Mouse (Mus musculus) liver, embryonic 16.5 days (tissue): ENCODE results near the gene Gm10577. TPM values are rescaled to one million over a fixed set of nuclear protein-coding genes. Genes with fewer than 3 reads are reported as not detected.

ENCODE experiments used
- ATAC-seq: fragments of 200-750 bp; cut with Nextera tagmentation; 2 replicates; pipeline ENCODE4 v1.8.0; 2017; ENCODE audit warnings: low read depth, mild to moderate bottlenecking, moderate number of reproducible peaks, moderate library complexity
- H3K27ac ChIP-seq: fragments of 300-500 bp; sonication (generic); 2 replicates; pipeline ENCODE4 v1.5.1; 2014; ENCODE audit warnings: mild to moderate bottlenecking, low read length
- H3K27me3 ChIP-seq: fragments of 300-500 bp; sonication (generic); 2 replicates; pipeline ENCODE4 v1.6.1; 2014; ENCODE audit warnings: low read depth, low read length, mixed read lengths; ENCODE audit not compliant: control insufficient read depth, insufficient read depth
- H3K36me3 ChIP-seq: fragments of 300-500 bp; sonication (generic); 2 replicates; pipeline ENCODE4 v1.6.1; 2014; ENCODE audit warnings: mild to moderate bottlenecking; ENCODE audit not compliant: control insufficient read depth, insufficient read depth
- H3K4me1 ChIP-seq: fragments of 300-500 bp; sonication (generic); 2 replicates; pipeline ENCODE4 v1.6.1; 2014; ENCODE audit warnings: low read depth, low read length, mixed read lengths; ENCODE audit not compliant: control insufficient read depth
- H3K4me2 ChIP-seq: fragments of 300-500 bp; sonication (generic); 2 replicates; pipeline ENCODE4 v1.6.1; 2014; ENCODE audit warnings: low read depth, low read length, mixed read lengths
- H3K4me3 ChIP-seq: fragments of 300-500 bp; sonication (generic); 2 replicates; pipeline ENCODE4 v1.5.1; 2014; ENCODE audit warnings: low read depth, mild to moderate bottlenecking, low read length
- H3K9ac ChIP-seq: fragments of 300-500 bp; sonication (generic); 2 replicates; pipeline ENCODE4 v1.6.1; 2014; ENCODE audit warnings: low read depth, low read length
- H3K9me3 ChIP-seq: fragments of 300-500 bp; sonication (generic); replicated peaks from 2 replicates; pipeline ENCODE4 v1.6.1; 2016; ENCODE audit warnings: low read length; ENCODE audit not compliant: control insufficient read depth
- WGBS: fragments of 180-500 bp; shearing (Covaris S2); extraction: QIAGEN DNeasy Blood & Tissue Kit; methylation state at CpG from one replicate; pipeline ENCODE4 v1.1.7; 2014; ENCODE audit not compliant: insufficient replicate concordance; 5-methylcytosine and 5-hydroxymethylcytosine counted together
- polyA plus RNA-seq: library from polyadenylated mRNA; unstranded; fragments of >200 nt; fragmentation: Nextera tagmentation; extraction: Ambion mirVana; gene quantifications from 2 replicates; pipeline ENCODE4 v1.2.1, GENCODE M21; 2015

Gm10577 gene
- polyA plus RNA-seq, 1 experiment from 2014 or later, result not detected

- no peak for ATAC-seq
- H3K4me3 ChIP-seq, result no peak overlapping the region
- H3K36me3 ChIP-seq, result no peaks in the 10 kb centered on the region
- H3K4me2 ChIP-seq, result no peak overlapping the region
- 77% methylated on average over 8 of the region's 8 CpGs for WGBS
- peaks cover 15% of the 10 kb centered on the region for H3K4me1 ChIP-seq
- H3K27me3 ChIP-seq, result no peaks in the 10 kb centered on the region
- no peak overlapping the region for H3K9ac ChIP-seq
- H3K9me3 ChIP-seq, result no peaks in the 10 kb centered on the region
- H3K27ac ChIP-seq, result no peak overlapping the region
These were observed 32.2 kb downstream of the Gm10577 start for GRCm38 (mm10) chr4:100988231-100988799.

GRCm38 (mm10) chr4:100987187-100987586 is 33.3 kb downstream of the Gm10577 start:
- Histone ChIP-seq H3K9ac (no peak overlapping the region), H3K4me3 (no peak overlapping the region), H3K4me2 (no peak overlapping the region), H3K4me1 (peaks cover 4% of the 10 kb centered on the region), H3K27ac (no peak overlapping the region), H3K27me3 (no peaks in the 10 kb centered on the region), H3K36me3 (no peaks in the 10 kb centered on the region), H3K9me3 (no peaks in the 10 kb centered on the region)
- ATAC-seq, result no peak
- WGBS, result 71% methylated on average over 1 of the region's 1 CpGs

- Histone ChIP-seq H3K36me3 (no peaks in the 10 kb centered on the region), H3K4me2 (no peak overlapping the region), H3K9me3 (no peaks in the 10 kb centered on the region), H3K4me3 (no peak overlapping the region), H3K4me1 (no peaks in the 10 kb centered on the region), H3K27me3 (no peaks in the 10 kb centered on the region), H3K9ac (no peak overlapping the region), H3K27ac (no peak overlapping the region)
- WGBS, result 74% methylated on average over 7 of the region's 7 CpGs
- no peak for ATAC-seq
These were observed 43.0 kb downstream of the Gm10577 start for GRCm38 (mm10) chr4:100977522-100977921.

DNA sequence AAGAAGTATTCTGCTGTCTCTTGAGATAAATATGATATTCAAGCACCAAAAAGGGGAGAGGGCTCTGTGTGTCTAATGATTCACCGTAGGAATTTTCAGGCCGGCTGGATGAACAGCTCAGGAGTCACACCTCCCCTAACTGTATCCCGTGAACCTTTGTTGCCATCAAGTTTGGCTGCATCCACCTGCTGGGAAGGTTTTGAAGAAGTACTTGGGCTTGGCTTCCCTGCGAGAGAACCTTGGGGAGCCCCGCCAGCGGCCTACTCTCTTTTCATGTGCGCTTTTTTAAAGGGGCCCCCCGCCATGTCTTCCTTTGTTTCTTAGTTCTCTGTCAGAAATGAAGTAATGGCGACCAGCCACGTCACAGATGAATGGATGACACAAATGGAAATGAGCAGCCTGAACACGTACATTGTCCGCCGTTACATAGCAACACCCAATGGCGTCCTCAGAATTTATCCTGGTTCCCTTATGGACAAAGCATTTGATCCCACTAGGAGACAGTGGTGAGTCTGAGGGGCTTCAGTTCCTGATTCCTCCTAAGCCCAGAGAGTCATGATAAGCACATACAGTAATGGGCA is 46.0 kb downstream of the Gm10577 start:
- Histone ChIP-seq H3K9ac (no peak overlapping the region), H3K27ac (no peak overlapping the region), H3K4me3 (no peak overlapping the region), H3K4me1 (no peaks in the 10 kb centered on the region), H3K9me3 (no peaks in the 10 kb centered on the region), H3K36me3 (no peaks in the 10 kb centered on the region), H3K27me3 (no peaks in the 10 kb centered on the region), H3K4me2 (no peak overlapping the region)
- ATAC-seq, result no peak
- 84% methylated on average over 14 of the region's 14 CpGs for WGBS

DNA sequence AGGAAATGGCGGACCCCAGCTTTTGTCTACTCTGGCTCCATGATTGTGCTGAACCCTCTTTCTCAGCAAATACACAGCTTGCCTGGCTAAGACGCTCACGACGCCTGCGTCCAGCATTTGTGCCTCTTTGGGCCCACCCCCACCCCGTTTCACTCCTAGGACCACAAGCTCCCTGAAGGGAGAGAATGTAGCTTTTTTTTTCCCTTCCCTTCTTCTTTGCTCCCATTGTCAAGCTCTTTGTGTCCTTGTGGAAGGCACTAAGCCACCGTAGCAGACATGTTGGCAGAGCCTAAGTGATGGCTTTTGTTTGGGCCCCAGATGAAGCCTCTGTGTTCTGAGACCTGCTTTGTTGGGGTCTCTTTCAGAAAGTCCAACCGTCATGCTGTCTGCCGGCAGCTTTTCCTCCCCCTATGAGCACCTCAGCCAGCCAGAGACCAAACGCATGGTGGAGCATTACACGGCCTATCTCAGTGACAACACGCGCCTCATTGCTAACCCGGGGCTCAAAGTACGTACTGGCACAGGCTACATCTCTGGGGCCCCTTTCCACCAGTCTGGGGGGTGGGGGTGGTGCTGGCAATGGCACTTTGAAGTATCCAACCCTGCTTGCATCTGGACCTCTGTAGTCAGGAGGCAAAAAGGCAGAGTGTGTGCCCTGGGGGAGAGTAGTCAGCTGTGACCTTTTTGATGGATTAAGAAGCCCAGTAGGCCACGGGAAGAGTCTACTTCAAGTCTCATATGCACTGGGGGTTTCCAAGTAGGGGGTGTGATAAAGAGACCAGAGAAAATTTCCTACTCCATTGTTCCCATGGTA is 46.6 kb downstream of the Gm10577 start:
- no peak overlapping the region for H3K27ac ChIP-seq
- 73% methylated on average over 16 of the region's 16 CpGs for WGBS
- ATAC-seq, result no peak
- no peaks in the 10 kb centered on the region for H3K27me3 ChIP-seq
- no peak overlapping the region for H3K9ac ChIP-seq
- H3K4me1 ChIP-seq, result no peaks in the 10 kb centered on the region
- no peaks in the 10 kb centered on the region for H3K36me3 ChIP-seq
- H3K4me3 ChIP-seq, result no peak overlapping the region
- H3K4me2 ChIP-seq, result no peak overlapping the region
- H3K9me3 ChIP-seq, result no peaks in the 10 kb centered on the region

Other genes with a start within 250 kb of the Gm10577 start
- 5.3 and 6.5 TPM in 2 replicates for gene Cachd1, start 244.0 kb downstream of the Gm10577 start, polyA plus RNA-seq
- gene Raver2, start 48.3 kb upstream of the Gm10577 start, polyA plus RNA-seq, result 0.29 and 0.40 TPM in 2 replicates
- gene Jak1, start 244.6 kb upstream of the Gm10577 start, polyA plus RNA-seq, result 48.2 and 48.3 TPM in 2 replicates